Mouse (Mus musculus): ENCODE measurements around the gene Tgoln1. TPM values are rescaled to one million over a fixed set of nuclear protein-coding genes. Genes with fewer than 3 reads are reported as not detected.

Gene Tgoln1
- total RNA-seq, 2 experiments from 2014 or later: 29.7 to 30.3 TPM

GRCm38 (mm10) chr6:72597083-72597874 is 19.5 kb downstream of the Tgoln1 start:
- intact Hi-C loops (cut with DNase I): no loop called here

GRCm38 (mm10) chr6:72593914-72594313 is 22.9 kb downstream of the Tgoln1 start:
- no peak for DNase-seq
- intact Hi-C loops (cut with DNase I): no loop called here

More at GRCm38 (mm10) chr6:72597083-72597874, 19.5 kb downstream of the Tgoln1 start:
- peak; percentile 16 for DNase-seq

GRCm38 (mm10) chr6:72593011-72593803 is 23.6 kb downstream of the Tgoln1 start:
- intact Hi-C loops (cut with DNase I): no loop called here
- DNase-seq: no peak

GRCm38 (mm10) chr6:72590111-72590510 is 26.7 kb downstream of the Tgoln1 start:
- no peak for DNase-seq
- intact Hi-C loops (cut with DNase I): no loop called here

GRCm38 (mm10) chr6:72588307-72588706 is 28.5 kb downstream of the Tgoln1 start:
- intact Hi-C loops (cut with DNase I): no loop called here
- DNase-seq: no peak

GRCm38 (mm10) chr6:72586701-72587100 is 30.1 kb downstream of the Tgoln1 start:
- DNase-seq: no peak
- intact Hi-C loops (cut with DNase I): no loop called here

GRCm38 (mm10) chr6:72584154-72584553 is 32.6 kb downstream of the Tgoln1 start:
- DNase-seq: no peak
- intact Hi-C loops (cut with DNase I): no loop called here

- DNase-seq: no peak
- intact Hi-C loops (cut with DNase I): no loop called here
These were observed 33.5 kb downstream of the Tgoln1 start for GRCm38 (mm10) chr6:72583211-72583839.

GRCm38 (mm10) chr6:72581625-72582382 is 35.0 kb downstream of the Tgoln1 start:
- DNase-seq: no peak
- intact Hi-C loops (cut with DNase I): no loop called here

- intact Hi-C loops (cut with DNase I): no loop called here
- no peak for DNase-seq
These were observed 40.8 kb downstream of the Tgoln1 start for GRCm38 (mm10) chr6:72576041-72576440.

- no peak for DNase-seq
- intact Hi-C loops (cut with DNase I): no loop called here
These were observed 45.0 kb downstream of the Tgoln1 start for GRCm38 (mm10) chr6:72571826-72572225.

- intact Hi-C loops (cut with DNase I): no loop called here
- no peak for DNase-seq
These were observed 46.0 kb downstream of the Tgoln1 start for GRCm38 (mm10) chr6:72570644-72571397.

GRCm38 (mm10) chr6:72568736-72569135 is 48.1 kb downstream of the Tgoln1 start:
- no peak for DNase-seq
- intact Hi-C loops (cut with DNase I): no loop called here

- intact Hi-C loops (cut with DNase I): no loop called here
- no peak for DNase-seq
These were observed 49.3 kb downstream of the Tgoln1 start for GRCm38 (mm10) chr6:72567508-72567907.

GRCm38 (mm10) chr6:72566044-72566443 is 50.8 kb downstream of the Tgoln1 start:
- intact Hi-C loops (cut with DNase I): no loop called here
- DNase-seq: peak; percentile 89

GRCm38 (mm10) chr6:72565506-72565905 is 51.3 kb downstream of the Tgoln1 start:
- DNase-seq: no peak
- intact Hi-C loops (cut with DNase I): no loop called here

- intact Hi-C loops (cut with DNase I): no loop called here
- DNase-seq: peak; percentile 25
These were observed 53.9 kb downstream of the Tgoln1 start for GRCm38 (mm10) chr6:72562894-72563293.

GRCm38 (mm10) chr6:72562486-72562885 is 54.3 kb downstream of the Tgoln1 start:
- intact Hi-C loops (cut with DNase I): no loop called here
- DNase-seq: no peak

GRCm38 (mm10) chr6:72560801-72561200 is 56.0 kb downstream of the Tgoln1 start:
- intact Hi-C loops (cut with DNase I): no loop called here
- DNase-seq: no peak
